Mouse (Mus musculus): Measurements from ENCODE around the gene Lalba. TPM values are rescaled to one million over a fixed set of nuclear protein-coding genes. Genes with fewer than 3 reads are reported as not detected.

Gene Lalba
- not detected for polyA plus RNA-seq (2015; fragmentation: Illumina TruSeq; extraction: RNeasy Lipid Tissue Mini Kit (QIAGEN cat#74804); ENCODE audit: insufficient read depth, low read depth, low replicate concordance)

DNA sequence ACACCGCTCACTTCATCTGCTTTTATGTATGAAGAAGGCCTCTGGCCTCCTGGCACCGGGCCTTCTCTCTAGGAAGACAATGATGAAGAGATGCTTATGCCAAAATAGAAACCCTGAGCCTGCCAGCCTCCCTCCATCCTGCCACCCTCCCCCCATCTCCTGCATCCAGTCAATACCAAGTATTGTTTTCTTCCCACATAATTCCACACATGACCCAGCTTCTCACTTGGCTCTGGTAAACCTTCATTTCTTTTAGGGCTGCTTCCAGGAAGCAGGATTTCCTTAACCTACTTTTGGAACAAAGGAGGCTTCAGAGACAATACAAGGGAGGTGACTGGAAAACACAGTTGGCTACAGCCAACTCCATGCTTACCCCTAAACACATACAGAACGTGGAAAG is at the start of gene Lalba:
Gene Lalba, minus strand, starts transcription at position 21 of the 400 bp plus-strand sequence.

DNA sequence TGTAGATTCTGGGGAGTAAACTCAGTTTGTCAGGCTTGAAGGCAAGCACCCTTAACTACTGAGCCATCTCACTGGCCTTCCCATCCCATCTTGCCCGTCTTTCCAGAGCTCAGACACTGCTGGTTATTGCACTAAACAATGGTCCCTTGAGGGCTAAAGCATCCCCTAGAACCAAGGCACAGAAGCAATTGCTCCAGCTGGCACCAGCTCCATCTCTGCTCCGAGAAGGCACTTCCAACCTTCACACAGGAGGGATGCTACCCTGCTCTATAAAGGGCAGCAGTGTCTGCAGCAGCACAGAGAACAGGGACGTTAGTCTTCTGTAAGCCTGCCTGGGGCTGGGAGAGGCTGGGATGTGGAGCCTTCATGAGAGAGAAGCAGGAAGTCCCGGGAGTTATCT is 9.6 kb upstream of the Lalba start, which contains the start of gene Olfr279:
Gene Olfr279, plus strand, starts transcription at position 301 of the 400 bp plus-strand sequence.

DNA sequence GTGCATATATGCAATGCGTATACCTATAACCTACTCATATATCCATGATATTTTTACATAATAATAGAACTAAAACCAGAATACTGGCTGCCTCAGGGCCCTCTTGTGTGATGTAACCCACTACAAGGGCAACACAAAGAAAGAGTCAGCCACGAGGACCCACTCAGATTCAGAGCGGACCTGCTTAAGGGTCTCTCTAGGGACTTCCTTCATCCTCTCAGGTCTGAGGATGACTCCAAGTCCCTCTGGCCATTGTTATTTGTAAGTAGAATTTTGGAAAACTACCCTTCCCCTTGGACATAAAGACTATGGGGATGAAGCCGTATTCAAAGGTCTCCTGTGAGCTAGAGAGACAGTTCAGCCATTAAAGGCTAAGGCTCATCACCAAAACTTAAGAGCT is 12.9 kb downstream of the Lalba start, which contains the start of gene OR5BS1P:
Gene OR5BS1P, plus strand, starts transcription at position 301 of the 400 bp plus-strand sequence.

DNA sequence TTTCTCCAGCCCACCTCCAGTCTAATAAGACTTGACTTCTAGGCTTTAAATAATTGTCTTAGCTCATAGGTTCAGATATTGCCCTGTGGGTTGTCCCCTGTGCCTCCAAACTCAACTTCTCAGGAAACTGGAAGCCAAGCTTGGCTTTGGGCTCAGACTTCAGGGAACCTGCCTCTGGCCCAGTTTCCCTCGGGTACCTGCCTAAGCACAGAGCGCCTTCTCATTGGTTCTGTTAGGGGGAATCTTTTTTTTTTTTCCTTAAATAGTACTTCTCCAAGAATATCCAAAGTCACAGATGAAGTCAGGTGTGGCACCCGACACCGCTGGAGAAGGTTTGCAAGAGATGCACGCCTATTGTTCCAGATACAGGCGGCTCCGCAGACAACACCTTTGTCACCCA is 30.2 kb downstream of the Lalba start, which contains the start of gene Olfr281:
Gene Olfr281, plus strand, starts transcription at position 301 of the 400 bp plus-strand sequence.

DNA sequence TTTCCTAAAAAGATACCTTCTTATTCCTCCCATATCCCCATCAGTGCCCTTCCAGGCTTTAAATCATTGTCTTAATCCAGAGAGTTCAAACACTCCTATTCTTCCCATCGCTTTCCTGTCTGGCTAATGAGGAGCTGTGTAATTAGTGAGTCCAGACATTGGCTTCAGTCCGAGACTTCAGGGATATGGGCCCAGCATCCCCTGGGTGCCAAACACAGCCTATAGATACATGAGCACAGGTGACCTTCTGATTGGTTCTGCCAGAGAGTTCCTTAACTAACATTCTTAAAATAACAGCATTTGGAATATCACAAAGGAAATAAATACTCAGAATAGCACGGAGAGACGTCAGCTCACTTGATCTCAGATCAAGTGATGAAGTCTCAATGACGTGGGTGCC is 51.6 kb downstream of the Lalba start, which contains the start of gene Olfr282:
Gene Olfr282, plus strand, starts transcription at position 301 of the 400 bp plus-strand sequence.

Other genes starting within 250 kb of the Lalba start
- gene Olfr286, start 248.3 kb downstream of the Lalba start, polyA plus RNA-seq (2015; fragmentation: Illumina TruSeq; extraction: RNeasy Lipid Tissue Mini Kit (QIAGEN cat#74804); ENCODE audit: insufficient read depth, low read depth, low replicate concordance), result not detected
- not detected for gene H1fnt, start 225.4 kb downstream of the Lalba start, polyA plus RNA-seq (2015; fragmentation: Illumina TruSeq; extraction: RNeasy Lipid Tissue Mini Kit (QIAGEN cat#74804); ENCODE audit: insufficient read depth, low read depth, low replicate concordance)
- gene Zfp641, start 186.6 kb downstream of the Lalba start, polyA plus RNA-seq (2015; fragmentation: Illumina TruSeq; extraction: RNeasy Lipid Tissue Mini Kit (QIAGEN cat#74804); ENCODE audit: insufficient read depth, low read depth, low replicate concordance), result 1.1 TPM
- gene Olfr285, start 165.4 kb downstream of the Lalba start, polyA plus RNA-seq (2015; fragmentation: Illumina TruSeq; extraction: RNeasy Lipid Tissue Mini Kit (QIAGEN cat#74804); ENCODE audit: insufficient read depth, low read depth, low replicate concordance), result not detected
- gene Olfr284, start 141.7 kb downstream of the Lalba start, polyA plus RNA-seq (2015; fragmentation: Illumina TruSeq; extraction: RNeasy Lipid Tissue Mini Kit (QIAGEN cat#74804); ENCODE audit: insufficient read depth, low read depth, low replicate concordance), result not detected
- not detected for gene Olfr283, start 101.8 kb downstream of the Lalba start, polyA plus RNA-seq (2015; fragmentation: Illumina TruSeq; extraction: RNeasy Lipid Tissue Mini Kit (QIAGEN cat#74804); ENCODE audit: insufficient read depth, low read depth, low replicate concordance)
- not detected for gene Olfr282, start 51.5 kb downstream of the Lalba start, polyA plus RNA-seq (2015; fragmentation: Illumina TruSeq; extraction: RNeasy Lipid Tissue Mini Kit (QIAGEN cat#74804); ENCODE audit: insufficient read depth, low read depth, low replicate concordance)
- not detected for gene Olfr281, start 30.1 kb downstream of the Lalba start, polyA plus RNA-seq (2015; fragmentation: Illumina TruSeq; extraction: RNeasy Lipid Tissue Mini Kit (QIAGEN cat#74804); ENCODE audit: insufficient read depth, low read depth, low replicate concordance)
- not detected for gene OR5BS1P, start 12.8 kb downstream of the Lalba start, polyA plus RNA-seq (2015; fragmentation: Illumina TruSeq; extraction: RNeasy Lipid Tissue Mini Kit (QIAGEN cat#74804); ENCODE audit: insufficient read depth, low read depth, low replicate concordance)
- gene Olfr279, start 9.7 kb upstream of the Lalba start, polyA plus RNA-seq (2015; fragmentation: Illumina TruSeq; extraction: RNeasy Lipid Tissue Mini Kit (QIAGEN cat#74804); ENCODE audit: insufficient read depth, low read depth, low replicate concordance), result not detected
- gene Kansl2, start 51.5 kb upstream of the Lalba start, polyA plus RNA-seq (2015; fragmentation: Illumina TruSeq; extraction: RNeasy Lipid Tissue Mini Kit (QIAGEN cat#74804); ENCODE audit: insufficient read depth, low read depth, low replicate concordance), result 13.7 TPM
- gene Ccnt1, start 88.2 kb upstream of the Lalba start, polyA plus RNA-seq (2015; fragmentation: Illumina TruSeq; extraction: RNeasy Lipid Tissue Mini Kit (QIAGEN cat#74804); ENCODE audit: insufficient read depth, low read depth, low replicate concordance), result 10.4 TPM
- 4.3 TPM for gene 4930415O20Rik, start 88.3 kb upstream of the Lalba start, polyA plus RNA-seq (2015; fragmentation: Illumina TruSeq; extraction: RNeasy Lipid Tissue Mini Kit (QIAGEN cat#74804); ENCODE audit: insufficient read depth, low read depth, low replicate concordance)
- gene Adcy6, start 127.4 kb upstream of the Lalba start, polyA plus RNA-seq (2015; fragmentation: Illumina TruSeq; extraction: RNeasy Lipid Tissue Mini Kit (QIAGEN cat#74804); ENCODE audit: insufficient read depth, low read depth, low replicate concordance), result 28.0 TPM
- gene Cacnb3, start 148.1 kb upstream of the Lalba start, polyA plus RNA-seq (2015; fragmentation: Illumina TruSeq; extraction: RNeasy Lipid Tissue Mini Kit (QIAGEN cat#74804); ENCODE audit: insufficient read depth, low read depth, low replicate concordance), result 5.0 TPM
- 15.6 TPM for gene Ddx23, start 180.2 kb upstream of the Lalba start, polyA plus RNA-seq (2015; fragmentation: Illumina TruSeq; extraction: RNeasy Lipid Tissue Mini Kit (QIAGEN cat#74804); ENCODE audit: insufficient read depth, low read depth, low replicate concordance)
- gene Rnd1, start 194.7 kb upstream of the Lalba start, polyA plus RNA-seq (2015; fragmentation: Illumina TruSeq; extraction: RNeasy Lipid Tissue Mini Kit (QIAGEN cat#74804); ENCODE audit: insufficient read depth, low read depth, low replicate concordance), result 1.2 TPM
- gene Ccdc65, start 225.5 kb upstream of the Lalba start, polyA plus RNA-seq (2015; fragmentation: Illumina TruSeq; extraction: RNeasy Lipid Tissue Mini Kit (QIAGEN cat#74804); ENCODE audit: insufficient read depth, low read depth, low replicate concordance), result not detected
- gene Fkbp11, start 245.5 kb upstream of the Lalba start, polyA plus RNA-seq (2015; fragmentation: Illumina TruSeq; extraction: RNeasy Lipid Tissue Mini Kit (QIAGEN cat#74804); ENCODE audit: insufficient read depth, low read depth, low replicate concordance), result 174 TPM